Mouse (Mus musculus): ENCODE results near the gene Chtf18. TPM values are rescaled to one million over a fixed set of nuclear protein-coding genes. Genes with fewer than 3 reads are reported as not detected.
A peak's percentile ranks its signal among the peaks of the same experiment; 100 is the strongest.

Gene Chtf18
- polyA plus RNA-seq (2015; fragmentation: Nextera tagmentation; extraction: Ambion mirVana): 21.1 and 24.2 TPM in 2 replicates

DNA sequence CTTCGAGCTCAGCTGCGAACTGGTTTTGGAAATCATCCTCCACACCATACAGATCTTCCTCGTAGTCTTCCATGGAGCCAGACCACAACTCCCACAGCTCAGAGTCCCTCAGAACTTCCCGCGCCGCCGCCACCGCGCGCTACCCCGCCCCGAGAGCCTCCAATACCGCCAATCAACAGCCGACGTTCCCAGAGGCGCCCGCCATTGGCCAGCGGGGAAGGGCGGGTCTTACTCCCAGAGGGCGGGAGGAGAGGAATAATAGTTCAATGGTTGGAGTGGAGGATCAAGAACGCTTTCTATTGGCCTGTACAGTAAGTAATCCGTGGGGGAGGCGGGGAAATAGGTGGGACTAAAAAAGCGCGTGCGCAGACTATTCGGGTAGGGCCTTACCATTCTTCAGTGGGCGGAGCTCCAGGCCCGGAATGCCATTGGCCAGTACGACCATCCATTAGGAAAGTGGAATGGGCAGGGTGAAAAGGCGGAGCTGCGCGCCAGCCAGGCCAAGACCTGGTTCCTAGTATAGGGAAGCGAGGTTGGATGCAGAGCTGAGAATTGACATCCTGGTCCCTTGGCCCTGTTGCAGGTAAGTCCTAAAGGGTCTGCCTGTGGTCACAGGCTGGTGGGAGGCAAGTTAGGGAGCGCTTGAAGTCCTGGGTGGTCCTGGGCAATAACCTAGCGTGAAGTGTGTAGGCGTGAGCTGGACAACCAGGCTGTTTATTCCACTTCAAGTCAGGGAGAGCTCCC lies at the start of gene Chtf18, which contains the start of gene Rpusd1:
Chtf18 (minus strand) TSS at position 155 of the 744 bp plus-strand sequence.
Rpusd1 (plus strand) TSS at position 406 of the 744 bp plus-strand sequence.
- under 1% methylated on average over 37 of the region's 37 CpGs for WGBS (ENCODE audit: insufficient replicate concordance)
- H3K9me3 ChIP-seq (replicated peaks): no peaks in the 10 kb centered on the region
- no peaks in the 10 kb centered on the region for H3K27me3 ChIP-seq
- peak within 1 kb of the TSS; percentile 80 for H3K4me3 ChIP-seq (replicated peaks)
- peak; percentile 98 for ATAC-seq (ENCODE audit: insufficient read depth)
- peak within 1 kb of the TSS; percentile 76 for H3K9ac ChIP-seq
- H3K4me2 ChIP-seq: peak within 1 kb of the TSS; percentile 96
- H3K36me3 ChIP-seq (replicated peaks): peaks cover 30% of the 10 kb centered on the region
- peak within 1 kb of the TSS; percentile 39 for H3K27ac ChIP-seq (replicated peaks)
- H3K4me1 ChIP-seq (replicated peaks): peaks cover 25% of the 10 kb centered on the region

DNA sequence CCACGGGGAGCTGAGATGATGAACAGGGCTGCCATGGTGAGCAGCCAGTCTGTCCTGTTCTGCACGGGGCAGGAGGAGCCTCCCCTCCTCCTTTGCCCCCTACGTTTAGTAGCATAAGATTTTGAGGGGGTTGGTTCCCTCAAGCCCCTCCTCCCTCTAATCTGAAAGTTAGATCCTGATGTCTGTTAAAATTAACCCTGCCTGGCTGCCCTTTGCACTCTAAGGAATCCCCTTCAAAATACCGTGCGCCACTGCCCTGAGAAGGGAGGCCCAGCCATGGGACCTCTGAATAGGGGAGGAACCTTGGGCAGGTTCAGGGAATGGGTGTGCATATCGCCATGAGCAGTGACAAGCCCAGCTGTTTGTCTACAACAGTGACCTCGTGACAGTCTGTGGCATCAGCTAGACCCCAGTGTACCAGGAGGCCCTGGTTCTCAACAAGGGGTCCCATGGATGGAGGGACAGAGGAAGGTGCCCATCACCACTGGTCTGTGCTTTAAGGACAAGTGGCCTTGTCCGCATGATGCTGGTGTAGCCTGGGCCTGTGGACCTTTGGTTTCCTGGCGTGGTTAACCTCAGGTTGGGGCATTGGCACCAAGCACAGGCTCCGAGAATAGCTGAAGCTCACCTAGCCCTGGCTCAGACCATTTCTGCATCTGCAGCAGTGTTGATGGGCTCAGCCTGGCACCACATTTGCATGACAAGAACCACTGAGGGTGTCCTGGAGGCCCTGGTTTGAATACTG lies 48.3 kb upstream of the Chtf18 start:
- peaks cover 19% of the 10 kb centered on the region for H3K4me1 ChIP-seq (replicated peaks)
- 64% methylated on average over 10 of the region's 10 CpGs for WGBS (ENCODE audit: insufficient replicate concordance)
- no peaks in the 10 kb centered on the region for H3K9me3 ChIP-seq (replicated peaks)
- H3K27ac ChIP-seq (replicated peaks): no peak overlapping the region
- no peak overlapping the region for H3K9ac ChIP-seq
- H3K4me2 ChIP-seq: no peak overlapping the region; the same call in 1 of the 2 replicates
- ATAC-seq (ENCODE audit: insufficient read depth): no peak
- no peak overlapping the region for H3K4me3 ChIP-seq (replicated peaks)
- H3K36me3 ChIP-seq (replicated peaks): peaks cover 36% of the 10 kb centered on the region
- H3K27me3 ChIP-seq: no peaks in the 10 kb centered on the region; the same call in none of the 2 replicates

GRCm38 (mm10) chr17:25773549-25774120 lies 46.4 kb upstream of the Chtf18 start, which contains the start of gene Narfl:
Narfl (plus strand) TSS chr17:25773776.
- peaks cover 8% of the 10 kb centered on the region for H3K27me3 ChIP-seq
- peak within 1 kb of the TSS; percentile 48 for H3K27ac ChIP-seq (replicated peaks)
- H3K4me3 ChIP-seq (replicated peaks): peak within 1 kb of the TSS; percentile 74
- under 1% methylated on average over 37 of the region's 37 CpGs for WGBS (ENCODE audit: insufficient replicate concordance)
- peaks cover 18% of the 10 kb centered on the region; the same call in 1 of the 2 replicates for H3K36me3 ChIP-seq (replicated peaks)
- H3K4me2 ChIP-seq: peak within 1 kb of the TSS; percentile 84
- H3K9ac ChIP-seq: peak within 1 kb of the TSS; percentile 79
- peaks cover 19% of the 10 kb centered on the region for H3K4me1 ChIP-seq (replicated peaks)
- ATAC-seq (ENCODE audit: insufficient read depth): peak; percentile 79
- H3K9me3 ChIP-seq (replicated peaks): no peaks in the 10 kb centered on the region

- H3K27ac ChIP-seq (replicated peaks): no peak overlapping the region
- H3K4me1 ChIP-seq (replicated peaks): peaks cover 7% of the 10 kb centered on the region
- no peak overlapping the region for H3K9ac ChIP-seq
- H3K4me2 ChIP-seq: no peak overlapping the region
- no peaks in the 10 kb centered on the region for H3K9me3 ChIP-seq (replicated peaks)
- peaks cover 19% of the 10 kb centered on the region for H3K27me3 ChIP-seq
- no peak for ATAC-seq (ENCODE audit: insufficient read depth)
- 45% methylated on average over 9 of the region's 9 CpGs for WGBS (ENCODE audit: insufficient replicate concordance)
- H3K36me3 ChIP-seq (replicated peaks): no peaks in the 10 kb centered on the region
- H3K4me3 ChIP-seq (replicated peaks): no peak overlapping the region
Observed at GRCm38 (mm10) chr17:25769331-25769730, 42.1 kb upstream of the Chtf18 start.

DNA sequence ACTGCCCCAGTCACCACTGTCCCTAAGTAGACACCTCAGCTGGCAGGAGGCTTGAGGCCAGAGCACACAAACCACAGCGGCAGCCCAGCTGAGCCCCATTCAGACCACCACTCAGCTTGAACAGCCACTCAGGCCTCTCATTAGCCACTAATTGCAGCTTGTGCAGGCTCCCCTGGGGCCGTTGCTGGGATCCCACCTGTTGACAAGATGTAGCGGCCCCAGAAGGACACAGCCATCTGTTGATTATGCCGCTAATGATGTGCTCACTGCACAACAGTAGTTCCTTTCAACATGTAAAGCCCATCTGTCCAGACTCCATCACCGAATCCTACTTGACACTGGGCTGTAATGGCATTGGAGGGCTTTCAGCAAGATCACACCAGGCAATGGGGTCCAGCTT lies 38.7 kb upstream of the Chtf18 start:
- H3K36me3 ChIP-seq (replicated peaks): no peaks in the 10 kb centered on the region
- H3K27ac ChIP-seq (replicated peaks): no peak overlapping the region
- H3K4me2 ChIP-seq: no peak overlapping the region
- 54% methylated on average over 5 of the region's 5 CpGs for WGBS (ENCODE audit: insufficient replicate concordance)
- H3K4me3 ChIP-seq (replicated peaks): no peak overlapping the region
- H3K9me3 ChIP-seq (replicated peaks): no peaks in the 10 kb centered on the region
- no peaks in the 10 kb centered on the region for H3K4me1 ChIP-seq (replicated peaks)
- H3K27me3 ChIP-seq: peaks cover 19% of the 10 kb centered on the region
- ATAC-seq (ENCODE audit: insufficient read depth): no peak
- H3K9ac ChIP-seq: no peak overlapping the region

GRCm38 (mm10) chr17:25762591-25762990 lies 35.4 kb upstream of the Chtf18 start:
- H3K9ac ChIP-seq: no peak overlapping the region
- peaks cover 14% of the 10 kb centered on the region for H3K27me3 ChIP-seq
- H3K4me1 ChIP-seq (replicated peaks): no peaks in the 10 kb centered on the region
- no peak overlapping the region for H3K27ac ChIP-seq (replicated peaks)
- no peaks in the 10 kb centered on the region for H3K9me3 ChIP-seq (replicated peaks)
- 18% methylated on average over 3 of the region's 3 CpGs for WGBS (ENCODE audit: insufficient replicate concordance)
- no peak overlapping the region for H3K4me2 ChIP-seq
- H3K4me3 ChIP-seq (replicated peaks): no peak overlapping the region
- no peaks in the 10 kb centered on the region for H3K36me3 ChIP-seq (replicated peaks)
- no peak for ATAC-seq (ENCODE audit: insufficient read depth)

- Histone ChIP-seq H3K36me3 (replicated peaks) (no peaks in the 10 kb centered on the region), H3K27ac (replicated peaks) (no peak overlapping the region), H3K9ac (no peak overlapping the region), H3K4me1 (replicated peaks) (no peaks in the 10 kb centered on the region), H3K9me3 (replicated peaks) (no peaks in the 10 kb centered on the region), H3K4me2 (no peak overlapping the region), H3K4me3 (replicated peaks) (no peak overlapping the region), H3K27me3 (peaks cover 14% of the 10 kb centered on the region)
- WGBS (ENCODE audit: insufficient replicate concordance): 47% methylated on average over 4 of the region's 4 CpGs
- no peak for ATAC-seq (ENCODE audit: insufficient read depth)
Observed at GRCm38 (mm10) chr17:25761561-25761970, 34.3 kb upstream of the Chtf18 start.

DNA sequence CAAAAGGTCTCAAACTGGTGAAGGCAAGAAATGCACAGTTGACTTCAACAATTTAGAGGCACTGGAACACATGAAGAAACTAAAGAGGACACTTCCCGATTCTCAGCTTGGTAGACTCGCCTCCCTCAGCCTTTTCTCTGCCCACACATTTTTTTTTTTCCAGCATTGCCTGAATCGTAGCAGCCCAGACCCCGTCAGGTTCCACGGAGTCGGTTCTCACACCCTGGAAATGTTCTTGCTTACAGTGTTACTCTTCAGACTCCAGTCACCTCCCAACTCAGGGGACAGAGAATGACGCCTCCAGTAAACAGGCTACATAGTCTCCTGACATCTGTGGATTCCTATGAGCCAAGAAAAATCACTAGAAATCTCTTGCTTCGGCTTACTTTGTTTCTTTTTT lies 32.9 kb upstream of the Chtf18 start:
- Histone ChIP-seq H3K27me3 (peaks cover 14% of the 10 kb centered on the region), H3K4me3 (replicated peaks) (no peak overlapping the region), H3K27ac (replicated peaks) (no peak overlapping the region), H3K9me3 (replicated peaks) (no peaks in the 10 kb centered on the region), H3K36me3 (replicated peaks) (no peaks in the 10 kb centered on the region), H3K4me1 (replicated peaks) (no peaks in the 10 kb centered on the region), H3K4me2 (no peak overlapping the region), H3K9ac (no peak overlapping the region)
- ATAC-seq (ENCODE audit: insufficient read depth): no peak
- 54% methylated on average over 8 of the region's 8 CpGs for WGBS (ENCODE audit: insufficient replicate concordance)

DNA sequence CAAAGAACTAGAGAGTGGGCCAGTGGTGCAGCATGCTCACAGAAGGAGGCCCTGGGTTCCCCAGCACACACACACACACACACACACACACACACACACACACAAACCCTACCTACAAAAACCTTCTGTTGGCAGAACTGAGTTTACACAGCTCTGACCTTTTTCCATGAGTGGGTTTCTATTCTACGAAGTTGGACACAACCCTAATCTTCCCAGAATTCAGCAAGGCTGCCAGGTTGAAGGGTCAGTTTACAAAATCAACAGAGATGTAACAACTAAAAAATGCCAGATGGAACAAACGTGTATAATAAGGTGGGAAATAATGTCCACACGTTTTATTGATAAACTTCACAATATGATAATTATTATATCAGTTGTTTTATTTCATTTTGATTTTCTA lies 30.5 kb upstream of the Chtf18 start:
- 35% methylated on average over 3 of the region's 3 CpGs for WGBS (ENCODE audit: insufficient replicate concordance)
- H3K4me1 ChIP-seq (replicated peaks): no peaks in the 10 kb centered on the region
- peaks cover 14% of the 10 kb centered on the region for H3K27me3 ChIP-seq
- H3K36me3 ChIP-seq (replicated peaks): no peaks in the 10 kb centered on the region
- no peak overlapping the region for H3K9ac ChIP-seq
- H3K9me3 ChIP-seq (replicated peaks): no peaks in the 10 kb centered on the region
- no peak overlapping the region for H3K4me3 ChIP-seq (replicated peaks)
- no peak overlapping the region for H3K4me2 ChIP-seq
- no peak overlapping the region for H3K27ac ChIP-seq (replicated peaks)
- no peak for ATAC-seq (ENCODE audit: insufficient read depth)

DNA sequence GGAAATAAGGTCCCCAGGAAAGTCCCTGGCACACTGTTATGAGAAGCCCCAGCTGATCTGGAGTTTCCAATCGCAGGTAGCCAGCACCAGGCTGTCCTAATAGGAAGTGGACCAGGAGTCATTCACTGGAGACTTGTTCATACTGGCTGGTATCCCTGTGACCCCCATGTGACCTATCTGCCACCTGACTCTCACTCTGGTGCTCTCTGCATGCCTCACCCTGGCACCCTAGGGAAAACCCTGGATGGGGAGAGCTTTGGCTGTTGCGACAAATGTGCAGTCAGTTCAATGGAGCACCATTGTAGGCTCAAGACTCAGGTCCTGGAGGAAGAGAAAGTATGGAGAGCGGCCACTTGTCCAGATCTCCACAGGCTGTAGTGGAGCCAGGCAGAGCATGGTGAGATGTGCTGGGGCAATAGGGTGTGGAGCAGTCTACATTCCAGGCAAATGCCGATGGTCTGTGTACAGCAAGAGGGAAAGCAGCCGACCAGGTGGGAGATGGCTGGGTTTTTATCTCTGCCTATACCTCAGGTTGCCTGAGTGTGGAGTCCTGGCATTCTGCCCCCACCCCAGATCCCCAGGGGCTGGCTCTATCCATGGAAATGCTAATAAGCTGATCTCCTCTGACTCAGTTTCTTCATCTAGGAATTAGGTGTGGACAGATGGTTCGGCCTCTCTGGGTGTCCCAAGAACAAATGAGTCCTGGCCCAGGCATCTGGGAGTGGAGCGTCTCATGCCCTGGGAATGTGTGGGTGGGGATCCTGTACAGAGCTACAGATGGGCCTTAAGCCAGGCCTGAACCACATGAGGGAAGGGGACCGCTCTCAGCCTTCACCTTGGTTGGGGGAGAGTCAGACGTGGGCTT lies 29.4 kb upstream of the Chtf18 start:
- H3K27ac ChIP-seq (replicated peaks): no peak overlapping the region
- H3K9me3 ChIP-seq (replicated peaks): no peaks in the 10 kb centered on the region
- no peak overlapping the region for H3K4me3 ChIP-seq (replicated peaks)
- 60% methylated on average over 9 of the region's 9 CpGs for WGBS (ENCODE audit: insufficient replicate concordance)
- no peak overlapping the region for H3K9ac ChIP-seq
- no peaks in the 10 kb centered on the region for H3K4me1 ChIP-seq (replicated peaks)
- no peak for ATAC-seq (ENCODE audit: insufficient read depth)
- no peak overlapping the region for H3K4me2 ChIP-seq
- H3K36me3 ChIP-seq (replicated peaks): no peaks in the 10 kb centered on the region
- peaks cover 14% of the 10 kb centered on the region for H3K27me3 ChIP-seq

Measured in liver, embryonic 15.5 days (tissue).